Mouse (Mus musculus) limb, embryonic 15.5 days (tissue): Measurements from ENCODE around the gene Fgfr2. TPM values are rescaled to one million over a fixed set of nuclear protein-coding genes. Genes with fewer than 3 reads are reported as not detected.

Experiments used
- ATAC-seq: fragments of 200-750 bp; cut with Nextera tagmentation; 2 replicates; pipeline ENCODE4 v1.8.0; 2017; ENCODE audit warnings: low read depth, moderate TSS enrichment; ENCODE audit not compliant: insufficient number of reproducible peaks, low FRiP score, low TSS enrichment
- H3K27ac ChIP-seq: fragments of 300-500 bp; sonication (generic); 2 replicates; pipeline ENCODE4 v1.5.1; 2015; ENCODE audit warnings: moderate library complexity, mild to moderate bottlenecking, inconsistent platforms
- H3K27me3 ChIP-seq: fragments of 300-500 bp; sonication (generic); 2 replicates; pipeline ENCODE4 v1.6.1; 2015; ENCODE audit warnings: inconsistent platforms
- H3K36me3 ChIP-seq: fragments of 300-500 bp; sonication (generic); 2 replicates; pipeline ENCODE4 v1.6.1; 2015; ENCODE audit warnings: inconsistent platforms
- H3K4me1 ChIP-seq: fragments of 300-500 bp; sonication (generic); 2 replicates; pipeline ENCODE4 v1.6.1; 2015; ENCODE audit warnings: inconsistent platforms
- H3K4me2 ChIP-seq: fragments of 300-500 bp; sonication (generic); 2 replicates; pipeline ENCODE4 v1.6.1; 2015; ENCODE audit warnings: mild to moderate bottlenecking, inconsistent platforms
- H3K4me3 ChIP-seq: fragments of 300-500 bp; sonication (generic); 2 replicates; pipeline ENCODE4 v1.5.1; 2015; ENCODE audit warnings: mild to moderate bottlenecking, inconsistent platforms
- H3K9ac ChIP-seq: fragments of 300-500 bp; sonication (generic); 2 replicates; pipeline ENCODE4 v1.6.1; 2015; ENCODE audit warnings: inconsistent platforms
- H3K9me3 ChIP-seq: fragments of 300-500 bp; sonication (generic); 2 replicates; pipeline ENCODE4 v1.6.1; 2016; ENCODE audit warnings: inconsistent platforms
- whole genome bisulfite sequencing: fragments of 180-500 bp; shearing (Covaris S2); methylation state at CpG from one replicate; pipeline ENCODE4 v1.1.7; 2015; 5-methylcytosine and 5-hydroxymethylcytosine counted together
- polyA plus RNA-seq: library from polyadenylated mRNA; unstranded; fragments of >200 nt; fragmentation: Nextera tagmentation; extraction: Ambion mirVana; gene quantifications from 2 replicates; pipeline ENCODE4 v1.2.1, GENCODE M21; 2015

Fgfr2 gene
- polyA plus RNA-seq, 1 experiment from 2014 or later, result 101 TPM

- 74% methylated on average over 10 of the region's 10 CpGs for WGBS
- ATAC-seq, result no peak
- Histone ChIP-seq H3K27me3 (no peaks in the 10 kb centered on the region), H3K9me3 (no peaks in the 10 kb centered on the region), H3K9ac (no peak overlapping the region), H3K36me3 (no peaks in the 10 kb centered on the region), H3K4me1 (peaks cover 3% of the 10 kb centered on the region; the same call in 1 of the 2 replicates), H3K4me3 (no peak overlapping the region), H3K27ac (no peak overlapping the region), H3K4me2 (no peak overlapping the region)
Observed at GRCm38 (mm10) chr7:133074462-133075133, 48.6 kb downstream of the Fgfr2 start.

GRCm38 (mm10) chr7:133073147-133073651, 50.0 kb downstream of the Fgfr2 start:
- 76% methylated on average over 9 of the region's 9 CpGs for WGBS
- ATAC-seq, result no peak
- H3K27me3 ChIP-seq, result no peaks in the 10 kb centered on the region
- H3K4me3 ChIP-seq, result no peak overlapping the region
- no peak overlapping the region for H3K9ac ChIP-seq
- H3K4me1 ChIP-seq, result peaks cover 3% of the 10 kb centered on the region; the same call in 1 of the 2 replicates
- no peaks in the 10 kb centered on the region for H3K36me3 ChIP-seq
- no peak overlapping the region for H3K27ac ChIP-seq
- no peak overlapping the region for H3K4me2 ChIP-seq
- H3K9me3 ChIP-seq, result no peaks in the 10 kb centered on the region

GRCm38 (mm10) chr7:133072535-133072934, 50.6 kb downstream of the Fgfr2 start:
- Histone ChIP-seq H3K9me3 (no peaks in the 10 kb centered on the region), H3K27ac (no peak overlapping the region), H3K4me2 (no peak overlapping the region), H3K4me1 (peaks cover 6% of the 10 kb centered on the region), H3K9ac (no peak overlapping the region), H3K27me3 (no peaks in the 10 kb centered on the region), H3K4me3 (no peak overlapping the region), H3K36me3 (no peaks in the 10 kb centered on the region)
- WGBS, result 83% methylated on average over 4 of the region's 4 CpGs
- ATAC-seq, result no peak

DNA sequence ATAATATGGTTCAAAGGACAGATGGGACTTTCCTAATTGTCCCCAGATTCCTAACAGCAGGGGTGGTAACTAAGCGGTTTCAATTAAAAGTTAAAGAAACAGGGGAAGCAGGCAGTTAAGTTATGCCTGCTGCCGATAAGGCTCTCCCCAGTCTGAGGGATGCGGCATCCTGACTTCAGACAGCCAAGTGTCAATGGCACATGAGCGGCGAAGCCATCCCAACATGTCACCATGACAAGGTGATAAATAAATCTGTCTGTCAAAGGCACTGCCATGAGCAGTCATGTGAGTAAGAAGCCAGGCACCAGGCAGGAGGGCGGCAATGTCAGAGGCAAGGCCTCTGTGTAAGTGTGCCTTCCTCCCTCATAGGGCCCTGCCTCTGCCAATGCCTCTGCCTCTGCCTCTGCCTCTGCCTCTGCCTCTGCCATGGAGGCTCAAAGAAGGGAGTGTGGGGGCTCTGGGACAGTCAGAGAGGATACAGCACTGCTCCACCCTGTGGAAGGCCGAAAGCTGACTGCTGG, 55.8 kb downstream of the Fgfr2 start:
- H3K36me3 ChIP-seq, result peaks cover 3% of the 10 kb centered on the region; the same call in 1 of the 2 replicates
- H3K4me3 ChIP-seq, result no peak overlapping the region
- H3K27ac ChIP-seq, result no peak overlapping the region
- H3K4me1 ChIP-seq, result peaks cover 13% of the 10 kb centered on the region
- no peak overlapping the region for H3K4me2 ChIP-seq
- WGBS, result 53% methylated on average over 7 of the region's 7 CpGs
- H3K9ac ChIP-seq, result no peak overlapping the region
- H3K9me3 ChIP-seq, result no peaks in the 10 kb centered on the region
- no peaks in the 10 kb centered on the region for H3K27me3 ChIP-seq
- ATAC-seq, result no peak

GRCm38 (mm10) chr7:133066776-133067175, 56.4 kb downstream of the Fgfr2 start:
- H3K27ac ChIP-seq, result no peak overlapping the region
- peaks cover 3% of the 10 kb centered on the region for H3K36me3 ChIP-seq
- no peak overlapping the region for H3K4me3 ChIP-seq
- ATAC-seq, result no peak
- no peak overlapping the region for H3K4me2 ChIP-seq
- 30% methylated on average over 6 of the region's 6 CpGs for WGBS
- no peak overlapping the region for H3K9ac ChIP-seq
- no peaks in the 10 kb centered on the region for H3K27me3 ChIP-seq
- no peaks in the 10 kb centered on the region for H3K9me3 ChIP-seq
- peaks cover 10% of the 10 kb centered on the region for H3K4me1 ChIP-seq

- Histone ChIP-seq H3K27me3 (no peaks in the 10 kb centered on the region), H3K9me3 (no peaks in the 10 kb centered on the region)
- WGBS, result 69% methylated on average over 3 of the region's 3 CpGs
Observed at GRCm38 (mm10) chr7:133062055-133062454, 61.1 kb downstream of the Fgfr2 start.

GRCm38 (mm10) chr7:133060170-133060569, 63.0 kb downstream of the Fgfr2 start:
- Histone ChIP-seq H3K9ac (no peak overlapping the region), H3K27ac (no peak overlapping the region), H3K4me2 (no peak overlapping the region), H3K36me3 (peaks cover 3% of the 10 kb centered on the region), H3K9me3 (no peaks in the 10 kb centered on the region), H3K4me1 (peaks cover 14% of the 10 kb centered on the region; the same call in 1 of the 2 replicates), H3K27me3 (no peaks in the 10 kb centered on the region), H3K4me3 (no peak overlapping the region)
- no peak for ATAC-seq
- 73% methylated on average over 6 of the region's 6 CpGs for WGBS

More at GRCm38 (mm10) chr7:133062055-133062454, 61.1 kb downstream of the Fgfr2 start:
- Histone ChIP-seq H3K4me3 (no peak overlapping the region), H3K4me1 (peaks cover 17% of the 10 kb centered on the region; the same call in 1 of the 2 replicates), H3K36me3 (peaks cover 3% of the 10 kb centered on the region), H3K9ac (no peak overlapping the region), H3K27ac (no peak overlapping the region), H3K4me2 (no peak overlapping the region)
- ATAC-seq, result no peak

DNA sequence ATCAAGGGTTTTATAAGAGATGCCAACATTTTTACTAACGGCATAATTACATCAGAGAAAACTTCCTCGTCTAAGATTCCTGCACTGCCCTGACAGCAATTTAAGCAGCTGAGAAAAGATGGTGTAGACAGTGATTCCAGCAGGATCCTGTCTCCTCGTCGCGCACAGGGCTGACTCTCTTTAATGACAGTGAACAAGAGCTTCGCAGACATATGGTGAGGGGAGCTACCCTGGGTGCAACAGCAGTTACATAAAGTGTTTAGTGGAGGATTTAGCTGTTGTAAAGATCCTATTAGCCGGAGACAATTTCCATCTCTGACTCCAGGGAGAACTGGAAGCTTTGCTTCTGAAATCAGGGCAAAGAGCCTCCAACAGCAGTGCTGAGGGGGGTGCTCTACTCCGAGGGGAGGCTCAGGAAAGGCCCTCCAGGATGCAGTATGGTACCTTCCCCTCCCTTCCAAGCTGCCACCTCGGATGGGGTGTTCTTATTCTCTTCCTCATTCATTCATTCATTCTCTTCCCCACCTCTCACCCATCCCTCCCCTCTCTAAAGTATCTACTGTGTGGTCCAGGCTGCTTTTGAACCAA, 63.5 kb downstream of the Fgfr2 start:
- Histone ChIP-seq H3K4me2 (no peak overlapping the region), H3K9ac (no peak overlapping the region), H3K36me3 (peaks cover 3% of the 10 kb centered on the region), H3K27me3 (no peaks in the 10 kb centered on the region), H3K27ac (no peak overlapping the region), H3K4me1 (peaks cover 14% of the 10 kb centered on the region; the same call in 1 of the 2 replicates), H3K9me3 (no peaks in the 10 kb centered on the region), H3K4me3 (no peak overlapping the region)
- ATAC-seq, result no peak
- WGBS, result 35% methylated on average over 9 of the region's 9 CpGs

DNA sequence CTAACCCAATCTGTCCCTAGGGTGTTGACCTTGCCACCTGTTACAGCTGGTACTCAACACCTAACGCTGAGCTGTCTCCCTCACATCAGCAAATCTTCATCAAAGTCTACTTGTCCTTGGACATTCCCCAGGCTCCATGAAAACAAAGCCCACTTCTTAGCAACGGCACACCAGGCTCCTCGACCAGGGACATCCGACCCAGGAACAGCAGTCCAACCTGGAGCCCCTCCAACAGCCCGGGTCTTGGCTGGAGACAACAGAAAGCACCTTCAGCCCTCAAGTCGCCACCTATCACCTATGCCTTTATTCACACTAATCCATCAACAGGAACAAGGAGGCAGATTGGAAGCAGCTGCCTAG, 64.0 kb downstream of the Fgfr2 start:
- no peak overlapping the region for H3K27ac ChIP-seq
- H3K9me3 ChIP-seq, result no peaks in the 10 kb centered on the region
- no peak overlapping the region for H3K9ac ChIP-seq
- WGBS, result 43% methylated on average over 6 of the region's 6 CpGs
- no peaks in the 10 kb centered on the region for H3K27me3 ChIP-seq
- no peak for ATAC-seq
- no peak overlapping the region for H3K4me3 ChIP-seq
- H3K36me3 ChIP-seq, result peaks cover under 1% of the 10 kb centered on the region
- H3K4me1 ChIP-seq, result peaks cover 14% of the 10 kb centered on the region; the same call in 1 of the 2 replicates
- H3K4me2 ChIP-seq, result no peak overlapping the region

GRCm38 (mm10) chr7:133058496-133059149, 64.5 kb downstream of the Fgfr2 start:
- no peak overlapping the region for H3K4me2 ChIP-seq
- ATAC-seq, result no peak
- 90% methylated on average over 12 of the region's 12 CpGs for WGBS
- no peak overlapping the region for H3K9ac ChIP-seq
- no peaks in the 10 kb centered on the region for H3K9me3 ChIP-seq
- no peaks in the 10 kb centered on the region for H3K27me3 ChIP-seq
- peaks cover 14% of the 10 kb centered on the region; the same call in 1 of the 2 replicates for H3K4me1 ChIP-seq
- H3K27ac ChIP-seq, result no peak overlapping the region
- H3K36me3 ChIP-seq, result no peaks in the 10 kb centered on the region; the same call in none of the 2 replicates
- H3K4me3 ChIP-seq, result no peak overlapping the region

- Histone ChIP-seq H3K27ac (no peak overlapping the region), H3K4me2 (no peak overlapping the region), H3K4me3 (no peak overlapping the region), H3K36me3 (no peaks in the 10 kb centered on the region; the same call in none of the 2 replicates), H3K9ac (no peak overlapping the region), H3K27me3 (no peaks in the 10 kb centered on the region), H3K9me3 (no peaks in the 10 kb centered on the region), H3K4me1 (peaks cover 16% of the 10 kb centered on the region; the same call in 1 of the 2 replicates)
- no peak for ATAC-seq
- 88% methylated on average over 8 of the region's 8 CpGs for WGBS
Observed at GRCm38 (mm10) chr7:133056924-133057323, 66.2 kb downstream of the Fgfr2 start.
